Mouse (Mus musculus) stomach, embryonic 15.5 days (tissue): Measurements from ENCODE around the gene Chst11. TPM values are rescaled to one million over a fixed set of nuclear protein-coding genes. Genes with fewer than 3 reads are reported as not detected.

Source experiments
- ATAC-seq: fragments of 200-750 bp; cut with Nextera tagmentation; 2 replicates; pipeline ENCODE4 v1.8.0; 2017; ENCODE audit warnings: low read depth, moderate number of reproducible peaks, moderate TSS enrichment; ENCODE audit not compliant: insufficient read depth, low FRiP score
- H3K27ac ChIP-seq: fragments of 300-500 bp; sonication (generic); 2 replicates; pipeline ENCODE4 v1.5.1; 2015; ENCODE audit warnings: mild to moderate bottlenecking, inconsistent platforms
- H3K27me3 ChIP-seq: fragments of 300-500 bp; sonication (generic); replicated peaks from 2 replicates; pipeline ENCODE4 v1.6.1; 2015; ENCODE audit warnings: inconsistent platforms
- H3K36me3 ChIP-seq: fragments of 300-500 bp; sonication (generic); 2 replicates; pipeline ENCODE4 v1.6.1; 2015; ENCODE audit warnings: inconsistent platforms
- H3K4me1 ChIP-seq: fragments of 300-500 bp; sonication (generic); 2 replicates; pipeline ENCODE4 v1.6.1; 2015; ENCODE audit warnings: inconsistent platforms
- H3K4me2 ChIP-seq: fragments of 300-500 bp; sonication (generic); 2 replicates; pipeline ENCODE4 v1.6.1; 2015; ENCODE audit warnings: mild to moderate bottlenecking, inconsistent platforms
- H3K4me3 ChIP-seq: fragments of 300-500 bp; sonication (generic); replicated peaks from 2 replicates; pipeline ENCODE4 v1.5.1; 2015; ENCODE audit warnings: inconsistent platforms
- H3K9ac ChIP-seq: fragments of 300-500 bp; sonication (generic); 2 replicates; pipeline ENCODE4 v1.6.1; 2015; ENCODE audit warnings: inconsistent platforms
- H3K9me3 ChIP-seq: fragments of 300-500 bp; sonication (generic); 2 replicates; pipeline ENCODE4 v1.6.1; 2016; ENCODE audit warnings: inconsistent platforms
- WGBS: fragments of 180-500 bp; shearing (Covaris S2); methylation state at CpG from one replicate; pipeline ENCODE4 v1.1.7; 2015; 5-methylcytosine and 5-hydroxymethylcytosine counted together
- polyA plus RNA-seq: library from polyadenylated mRNA; unstranded; fragments of >200 nt; fragmentation: Nextera tagmentation; extraction: Ambion mirVana; gene quantifications from 2 replicates; pipeline ENCODE4 v1.2.1, GENCODE M21; 2015

Gene Chst11
- polyA plus RNA-seq, 1 experiment from 2014 or later, result 1.4 TPM

DNA sequence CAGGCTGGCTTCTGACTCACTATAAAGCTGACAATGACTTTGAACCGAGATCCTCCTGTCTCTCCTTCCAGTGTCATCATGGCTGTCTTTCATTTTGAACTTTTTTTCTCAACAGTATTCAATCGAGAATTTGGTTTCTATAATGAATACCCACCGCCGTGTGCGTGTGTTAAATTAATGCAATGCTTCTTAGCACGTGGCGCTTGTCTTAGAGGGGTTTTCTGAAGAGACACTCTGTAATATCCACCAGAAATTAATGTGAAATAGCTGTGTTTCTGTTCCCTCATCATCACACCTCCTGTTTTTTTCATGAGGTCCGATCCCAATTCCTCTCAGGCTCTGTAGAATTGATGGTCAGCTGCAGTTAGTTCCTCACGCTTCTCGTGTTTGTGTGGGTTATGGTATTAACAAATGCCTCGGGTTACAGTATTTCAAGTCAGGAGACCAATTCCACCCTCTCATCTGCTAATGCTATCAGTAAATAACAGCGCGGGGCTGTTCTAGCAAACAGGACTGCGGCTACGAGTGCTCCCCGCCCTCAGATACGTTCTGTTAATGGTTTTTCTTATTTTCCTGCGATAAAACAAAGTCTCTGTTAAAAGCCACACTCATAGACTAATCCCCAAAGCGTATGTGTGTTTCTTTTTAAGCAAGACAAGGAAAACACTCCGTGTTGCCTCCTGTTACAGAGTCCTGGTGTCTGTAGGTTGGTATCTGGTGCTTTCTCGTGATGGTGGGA is 32.6 kb downstream of the Chst11 start:
- no peaks in the 10 kb centered on the region for H3K9me3 ChIP-seq
- H3K9ac ChIP-seq, result no peak overlapping the region
- H3K27ac ChIP-seq, result no peak overlapping the region
- H3K4me2 ChIP-seq, result no peak overlapping the region
- ATAC-seq, result no peak; the same call in 1 of the 2 replicates
- no peaks in the 10 kb centered on the region for H3K36me3 ChIP-seq
- H3K4me1 ChIP-seq, result no peaks in the 10 kb centered on the region
- WGBS, result 55% methylated on average over 21 of the region's 21 CpGs
- H3K27me3 ChIP-seq, result no peaks in the 10 kb centered on the region
- no peak overlapping the region for H3K4me3 ChIP-seq

DNA sequence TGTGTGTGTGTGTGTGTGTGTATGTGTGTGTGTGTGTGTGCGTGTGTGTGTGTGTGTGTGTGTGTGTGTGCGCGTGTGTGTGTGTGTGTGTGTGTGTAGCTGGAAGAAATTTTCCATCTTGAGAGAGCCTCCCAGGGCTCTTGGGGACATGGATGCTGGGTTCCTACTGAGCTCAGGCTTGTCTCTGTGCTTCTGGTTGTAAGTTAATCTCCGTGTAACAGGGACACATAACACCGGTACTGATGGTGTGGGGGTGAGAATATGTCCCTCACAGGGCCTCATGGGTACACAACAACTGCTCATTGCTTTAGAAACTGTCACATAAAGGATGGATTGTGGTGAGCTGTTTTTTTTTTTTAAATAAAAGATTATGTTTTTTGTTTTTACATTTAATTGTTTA is 33.2 kb downstream of the Chst11 start:
- Histone ChIP-seq H3K27me3 (no peaks in the 10 kb centered on the region), H3K4me3 (no peak overlapping the region), H3K4me1 (no peaks in the 10 kb centered on the region), H3K4me2 (no peak overlapping the region), H3K9me3 (no peaks in the 10 kb centered on the region), H3K9ac (no peak overlapping the region), H3K27ac (no peak overlapping the region), H3K36me3 (no peaks in the 10 kb centered on the region)
- WGBS, result 48% methylated on average over 2 of the region's 5 CpGs
- peak; percentile 37; the same call in 1 of the 2 replicates for ATAC-seq

DNA sequence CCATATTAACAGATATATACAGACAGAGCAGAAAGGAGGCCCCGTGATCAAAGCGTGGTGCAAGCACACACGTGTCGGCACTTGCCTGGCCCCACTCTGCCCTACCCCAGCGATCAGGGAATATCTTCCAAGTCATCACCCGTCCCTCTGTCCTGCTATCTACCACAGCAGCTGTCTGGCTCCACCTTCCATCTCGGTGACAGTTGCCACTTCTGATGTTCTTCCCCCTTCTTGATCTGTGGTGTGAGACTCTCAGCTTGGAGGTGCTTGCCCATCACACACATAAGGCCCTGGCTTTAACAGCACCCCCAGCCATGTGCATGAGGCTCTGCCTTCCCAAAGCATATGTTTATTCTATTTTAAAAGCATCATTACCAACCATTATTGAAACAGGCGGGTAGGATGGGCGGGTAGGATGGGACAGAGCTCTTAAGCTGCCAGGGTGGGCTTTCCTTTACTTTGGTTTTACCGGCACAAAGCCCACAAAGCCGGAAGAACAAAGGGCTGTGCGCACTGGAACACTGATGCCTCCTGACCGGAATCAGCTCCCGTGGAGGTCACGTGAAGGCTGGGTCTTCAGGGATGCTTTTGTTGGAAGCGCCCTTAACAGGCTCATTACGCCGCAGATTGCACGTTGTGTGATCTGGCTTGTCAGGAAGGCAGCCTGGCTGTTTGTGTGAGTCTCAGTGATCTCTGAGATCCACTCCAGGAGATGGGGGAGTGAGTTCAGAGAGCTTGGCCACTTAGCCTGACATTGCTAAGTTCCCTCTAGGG is 34.4 kb downstream of the Chst11 start:
- Histone ChIP-seq H3K27me3 (no peaks in the 10 kb centered on the region), H3K4me1 (no peaks in the 10 kb centered on the region), H3K27ac (no peak overlapping the region), H3K9ac (no peak overlapping the region), H3K36me3 (no peaks in the 10 kb centered on the region), H3K9me3 (no peaks in the 10 kb centered on the region), H3K4me2 (no peak overlapping the region), H3K4me3 (no peak overlapping the region)
- 56% methylated on average over 19 of the region's 19 CpGs for WGBS
- ATAC-seq, result peak; percentile 94

DNA sequence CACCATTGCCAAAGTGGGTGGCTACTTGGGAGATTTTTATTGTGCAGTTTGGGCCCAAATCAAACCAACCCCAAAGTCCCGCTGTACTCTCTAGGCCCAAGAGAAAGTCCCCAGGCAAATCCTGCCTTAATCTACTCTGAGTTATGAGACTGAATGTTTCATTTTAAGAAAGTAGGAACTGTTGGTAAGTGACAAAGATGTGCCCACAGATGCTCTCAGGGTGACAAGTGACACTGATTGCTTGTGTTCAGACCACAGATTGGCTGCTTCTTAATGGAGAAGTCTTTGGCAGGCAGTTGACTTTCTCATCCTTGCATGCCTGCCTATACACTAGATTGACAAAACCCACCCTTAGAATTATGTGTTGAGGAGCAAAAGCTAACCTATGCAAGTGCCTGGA is 37.3 kb downstream of the Chst11 start:
- no peak overlapping the region for H3K4me2 ChIP-seq
- H3K4me3 ChIP-seq, result no peak overlapping the region
- H3K9me3 ChIP-seq, result no peaks in the 10 kb centered on the region
- H3K9ac ChIP-seq, result no peak overlapping the region
- no peak overlapping the region for H3K27ac ChIP-seq
- no peaks in the 10 kb centered on the region for H3K36me3 ChIP-seq
- WGBS, result 91% methylated on average over 1 of the region's 1 CpGs
- ATAC-seq, result no peak
- no peaks in the 10 kb centered on the region for H3K4me1 ChIP-seq
- H3K27me3 ChIP-seq, result no peaks in the 10 kb centered on the region

DNA sequence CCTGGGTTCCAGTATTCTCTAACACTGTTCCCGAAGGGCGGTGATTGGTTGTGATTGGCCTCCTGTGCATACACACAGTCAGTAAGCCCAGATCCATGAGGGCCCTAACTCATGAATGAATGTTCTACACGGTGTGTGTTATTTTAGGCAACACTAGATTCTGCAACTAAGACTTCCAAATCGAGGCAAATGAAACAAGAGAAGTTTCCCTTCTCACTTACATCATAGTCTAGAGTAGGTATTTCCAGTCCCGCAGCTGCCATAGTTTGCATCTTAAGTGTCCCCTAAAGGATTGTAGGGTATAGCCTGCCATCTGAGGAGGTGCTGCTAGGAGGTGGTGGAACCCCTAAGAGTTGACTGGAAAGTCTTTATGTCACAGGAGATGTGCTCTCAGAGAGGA is 40.9 kb downstream of the Chst11 start:
- Histone ChIP-seq H3K27ac (no peak overlapping the region), H3K9ac (no peak overlapping the region), H3K27me3 (no peaks in the 10 kb centered on the region), H3K4me3 (no peak overlapping the region), H3K4me2 (no peak overlapping the region), H3K9me3 (no peaks in the 10 kb centered on the region), H3K4me1 (no peaks in the 10 kb centered on the region), H3K36me3 (no peaks in the 10 kb centered on the region)
- WGBS, result 86% methylated on average over 5 of the region's 5 CpGs
- ATAC-seq, result no peak

DNA sequence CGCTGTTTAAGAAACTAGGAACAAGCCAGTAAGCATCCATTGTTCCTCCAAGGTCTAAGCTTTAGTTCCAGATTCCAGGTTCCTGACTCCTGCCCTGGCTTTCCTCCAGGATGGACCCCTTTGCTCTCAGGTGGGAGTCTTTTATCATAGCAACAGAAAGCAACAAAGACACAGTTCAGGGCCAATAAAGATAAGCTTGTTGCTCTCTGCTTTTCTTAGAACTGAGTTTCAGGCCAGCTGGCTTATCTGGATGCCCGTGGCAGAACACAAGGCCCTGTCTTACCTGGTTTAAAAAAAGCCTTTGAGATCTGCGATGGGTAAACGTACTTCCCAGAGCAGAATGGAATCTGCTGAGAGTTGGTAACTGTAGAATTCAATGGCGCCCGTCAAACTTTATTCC is 42.4 kb downstream of the Chst11 start:
- Histone ChIP-seq H3K36me3 (no peaks in the 10 kb centered on the region), H3K27me3 (no peaks in the 10 kb centered on the region), H3K4me3 (no peak overlapping the region), H3K9me3 (no peaks in the 10 kb centered on the region), H3K9ac (no peak overlapping the region), H3K4me2 (no peak overlapping the region), H3K4me1 (no peaks in the 10 kb centered on the region), H3K27ac (no peak overlapping the region)
- no peak for ATAC-seq
- 73% methylated on average over 6 of the region's 6 CpGs for WGBS

DNA sequence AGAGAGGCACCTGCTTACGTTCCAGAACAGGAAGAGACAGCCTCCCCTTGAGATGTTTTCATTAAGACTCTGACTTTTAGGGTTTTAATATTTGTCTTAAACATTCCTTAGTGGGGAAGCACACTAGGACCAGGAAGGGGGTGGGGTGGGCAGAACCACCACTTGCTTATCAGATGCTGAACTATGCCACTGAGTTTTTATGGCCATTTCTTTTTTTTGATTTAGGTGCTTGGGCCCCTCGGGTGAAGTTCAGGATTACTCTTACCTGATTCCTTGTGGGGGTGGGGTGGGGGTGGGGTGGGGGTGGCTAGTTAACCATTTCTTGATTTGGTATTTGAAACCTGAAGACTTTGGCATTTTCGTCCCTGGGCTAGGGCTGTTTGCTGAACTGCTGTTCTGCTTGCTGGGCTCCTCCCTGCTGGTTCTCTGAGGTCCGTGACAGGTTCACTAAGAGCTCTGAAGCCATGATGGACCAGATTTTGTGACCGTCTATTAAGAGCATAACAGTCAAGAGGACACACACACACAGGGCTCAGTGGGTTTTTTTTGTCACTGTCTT is 44.9 kb downstream of the Chst11 start:
- no peaks in the 10 kb centered on the region for H3K9me3 ChIP-seq
- H3K4me1 ChIP-seq, result no peaks in the 10 kb centered on the region
- H3K27ac ChIP-seq, result no peak overlapping the region
- H3K4me3 ChIP-seq, result no peak overlapping the region
- no peak overlapping the region for H3K4me2 ChIP-seq
- H3K27me3 ChIP-seq, result no peaks in the 10 kb centered on the region
- WGBS, result 52% methylated on average over 5 of the region's 5 CpGs
- H3K9ac ChIP-seq, result no peak overlapping the region
- no peaks in the 10 kb centered on the region for H3K36me3 ChIP-seq
- ATAC-seq, result no peak

DNA sequence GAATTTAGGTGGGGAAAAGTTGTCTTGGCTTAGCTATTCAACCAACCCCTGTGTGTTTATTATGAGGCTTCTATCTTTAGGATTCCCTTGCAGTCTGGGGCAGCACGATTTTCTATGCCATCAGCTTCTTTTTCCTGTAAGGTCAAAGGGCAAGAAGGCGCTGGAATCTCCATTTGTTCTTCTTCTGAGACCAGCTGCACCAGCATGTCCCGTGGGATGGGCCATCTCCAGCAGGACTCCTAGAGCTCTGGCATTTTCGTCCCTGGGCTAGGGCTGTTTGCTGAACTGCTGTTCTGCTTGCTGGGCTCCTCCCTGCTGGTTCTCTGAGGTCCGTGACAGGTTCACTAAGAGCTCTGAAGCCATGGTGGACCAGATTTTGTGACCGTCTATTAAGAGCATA is 45.6 kb downstream of the Chst11 start:
- Histone ChIP-seq H3K9ac (no peak overlapping the region), H3K27me3 (no peaks in the 10 kb centered on the region), H3K36me3 (no peaks in the 10 kb centered on the region), H3K4me3 (no peak overlapping the region), H3K4me2 (no peak overlapping the region), H3K4me1 (no peaks in the 10 kb centered on the region), H3K27ac (no peak overlapping the region), H3K9me3 (no peaks in the 10 kb centered on the region)
- WGBS, result 44% methylated on average over 6 of the region's 6 CpGs
- ATAC-seq, result no peak

DNA sequence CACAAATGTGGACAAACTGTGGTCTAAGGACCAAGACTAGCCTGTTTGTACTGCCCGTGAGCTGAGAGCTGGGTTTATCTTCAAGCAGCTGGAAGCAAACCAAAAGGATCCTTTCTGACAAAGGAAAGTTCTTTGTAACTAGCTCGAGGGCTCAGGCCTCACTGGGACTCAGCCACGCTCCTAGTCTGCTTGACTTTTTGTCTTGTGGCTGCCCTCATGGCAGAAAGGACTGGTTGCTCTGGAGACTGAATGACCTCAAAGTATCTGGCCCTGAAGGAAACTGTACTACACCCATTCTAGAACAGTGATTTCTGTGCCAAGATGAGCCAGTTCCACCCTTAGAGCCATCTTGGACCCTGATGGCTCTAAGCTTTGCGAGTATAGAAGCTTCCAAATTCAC is 46.3 kb downstream of the Chst11 start:
- H3K4me2 ChIP-seq, result no peak overlapping the region
- no peak overlapping the region for H3K27ac ChIP-seq
- WGBS, result 73% methylated on average over 4 of the region's 4 CpGs
- no peak for ATAC-seq
- no peaks in the 10 kb centered on the region for H3K9me3 ChIP-seq
- H3K27me3 ChIP-seq, result no peaks in the 10 kb centered on the region
- H3K36me3 ChIP-seq, result no peaks in the 10 kb centered on the region
- no peak overlapping the region for H3K4me3 ChIP-seq
- no peaks in the 10 kb centered on the region for H3K4me1 ChIP-seq
- no peak overlapping the region for H3K9ac ChIP-seq

DNA sequence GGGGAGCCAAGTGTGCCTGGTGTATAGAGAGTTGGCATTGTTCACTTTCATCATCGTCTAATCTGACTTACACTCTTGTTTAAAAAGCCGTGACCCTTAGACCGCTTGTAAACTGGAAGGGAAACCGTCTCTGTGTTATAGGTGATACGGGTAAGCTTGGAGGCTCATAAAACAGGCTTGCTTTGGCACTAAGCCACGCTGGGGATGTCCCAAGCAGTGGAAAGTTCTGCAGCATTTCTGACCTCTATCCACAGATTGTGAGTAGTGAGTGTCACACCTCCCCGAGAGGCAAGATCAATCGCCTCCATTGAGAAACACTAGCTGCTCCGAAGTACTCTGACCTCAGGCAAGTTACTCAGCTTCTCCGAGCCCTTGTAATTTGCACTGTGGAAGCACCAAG is 47.3 kb downstream of the Chst11 start:
- ATAC-seq, result no peak
- 54% methylated on average over 10 of the region's 10 CpGs for WGBS
- Histone ChIP-seq H3K27ac (no peak overlapping the region), H3K4me3 (no peak overlapping the region), H3K4me2 (no peak overlapping the region), H3K9me3 (no peaks in the 10 kb centered on the region), H3K36me3 (no peaks in the 10 kb centered on the region), H3K27me3 (no peaks in the 10 kb centered on the region), H3K4me1 (no peaks in the 10 kb centered on the region), H3K9ac (no peak overlapping the region)

DNA sequence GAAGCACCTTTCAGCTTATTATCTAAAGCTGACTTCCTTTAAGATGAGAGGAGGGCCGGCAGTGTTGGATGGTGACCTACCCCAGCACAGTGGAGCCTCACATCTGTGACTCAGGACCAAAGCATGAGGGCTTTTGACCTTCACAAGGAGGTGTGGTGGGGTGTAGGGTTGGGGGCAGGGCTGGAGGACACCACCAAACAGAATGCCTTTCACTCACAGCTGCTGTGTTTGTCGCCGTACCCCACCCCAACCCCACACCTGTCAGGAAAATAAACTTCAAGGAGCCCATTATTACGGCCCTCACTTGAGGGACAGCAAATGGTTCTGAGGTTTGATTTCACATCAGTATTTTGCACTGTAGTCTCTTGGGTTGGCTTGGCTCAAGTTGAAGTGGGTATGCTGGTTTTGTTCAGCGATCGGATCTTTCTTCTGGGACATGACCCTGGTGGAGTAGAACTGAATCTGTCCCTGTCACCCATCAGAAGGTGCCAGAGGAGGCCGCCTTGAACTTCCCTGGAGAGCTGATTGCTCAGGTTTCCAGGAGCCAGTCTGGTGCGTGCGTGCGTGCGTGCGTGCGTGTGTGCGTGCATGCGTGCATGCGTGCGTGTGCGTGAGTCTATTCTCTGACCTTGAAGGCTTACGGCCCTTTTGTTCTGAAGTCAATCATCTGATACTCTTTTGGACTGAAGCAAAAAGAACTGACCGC is 51.2 kb downstream of the Chst11 start:
- Histone ChIP-seq H3K9ac (no peak overlapping the region), H3K9me3 (no peaks in the 10 kb centered on the region), H3K4me2 (no peak overlapping the region), H3K27ac (no peak overlapping the region), H3K4me3 (no peak overlapping the region), H3K36me3 (no peaks in the 10 kb centered on the region), H3K27me3 (no peaks in the 10 kb centered on the region), H3K4me1 (0 out of 2 replicates have a peak, but pooled peaks cover 6% of the 10 kb centered on the region)
- ATAC-seq, result no peak; the same call in 1 of the 2 replicates
- WGBS, result 83% methylated on average over 20 of the region's 20 CpGs

DNA sequence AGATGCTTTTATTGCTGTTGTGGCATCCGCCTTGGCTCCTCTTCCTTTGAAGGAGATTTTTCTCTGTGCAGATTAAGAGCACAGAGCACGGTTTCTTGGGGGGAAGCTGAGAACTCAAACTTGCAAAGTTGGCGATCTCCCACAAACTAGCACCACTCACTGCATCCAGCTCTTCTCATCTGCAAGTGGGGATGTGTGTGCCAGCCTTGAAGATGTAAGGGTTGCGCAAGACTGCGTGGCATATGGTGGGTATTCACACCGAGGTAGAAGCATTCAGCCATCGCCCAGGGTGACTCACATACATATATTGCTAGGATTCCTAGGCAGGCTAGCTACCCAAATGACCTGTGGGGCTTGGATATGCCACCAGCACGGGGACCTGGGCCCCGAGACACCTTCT is 52.9 kb downstream of the Chst11 start:
- 83% methylated on average over 9 of the region's 9 CpGs for WGBS
- no peaks in the 10 kb centered on the region for H3K9me3 ChIP-seq
- H3K4me1 ChIP-seq, result 0 out of 2 replicates have a peak, but pooled peaks cover 11% of the 10 kb centered on the region
- no peak overlapping the region for H3K27ac ChIP-seq
- no peaks in the 10 kb centered on the region for H3K36me3 ChIP-seq
- no peak overlapping the region for H3K4me2 ChIP-seq
- H3K27me3 ChIP-seq, result no peaks in the 10 kb centered on the region
- ATAC-seq, result no peak
- no peak overlapping the region for H3K4me3 ChIP-seq
- H3K9ac ChIP-seq, result no peak overlapping the region
